Mouse (Mus musculus): ENCODE data around the gene Tmem248.

Gene Tmem248

GRCm38 (mm10) chr5:130216781-130217180, at the start of gene Tmem248:
Gene Tmem248, plus strand, starts transcription at chr5:130217081.
- DNase-seq (ENCODE audit: low read depth), result no peak

GRCm38 (mm10) chr5:130169109-130169508, 47.8 kb upstream of the Tmem248 start:
- DNase-seq (ENCODE audit: low read depth), result no peak

DNA sequence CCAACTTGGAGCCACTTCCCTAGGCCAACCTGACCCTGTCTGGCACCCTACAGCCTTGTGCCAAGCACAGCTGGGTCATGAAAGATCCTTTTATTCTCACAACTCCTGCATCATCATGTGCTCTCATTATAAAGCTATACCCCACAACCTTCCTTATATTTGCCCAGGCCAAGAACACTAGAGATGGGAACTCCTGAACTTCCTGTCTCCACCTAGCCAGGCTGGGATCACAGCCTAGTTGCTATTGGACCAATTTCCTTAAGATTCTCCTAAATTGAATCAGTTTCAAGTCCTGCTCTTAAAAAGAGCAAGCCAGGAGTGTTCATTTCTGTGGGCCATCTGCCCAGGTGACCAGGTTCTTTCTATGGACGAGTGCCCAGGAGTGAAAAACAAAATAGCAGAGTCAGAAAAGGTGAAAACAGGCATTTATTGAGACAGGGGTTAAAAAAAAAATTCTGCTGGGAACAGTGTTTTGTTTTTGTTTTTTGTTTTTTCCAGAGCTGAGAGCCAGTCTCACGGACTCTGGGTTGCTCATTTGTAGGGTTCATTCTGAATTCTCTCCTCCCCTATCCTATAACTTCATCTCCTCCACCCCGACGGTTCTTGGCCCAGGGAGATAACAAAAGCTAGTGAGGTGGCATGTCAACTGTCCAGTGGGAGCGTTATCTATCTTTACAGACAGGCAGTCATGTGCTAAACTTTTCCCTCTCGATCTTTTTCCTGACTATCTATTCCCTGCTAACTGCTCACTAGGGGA, 46.0 kb upstream of the Tmem248 start:
- DNase-seq (ENCODE audit: low read depth), result no peak

GRCm38 (mm10) chr5:130171423-130171954, 45.4 kb upstream of the Tmem248 start, which contains the start of gene Rabgef1:
Gene Rabgef1, plus strand, starts transcription at chr5:130171798.
- peak; percentile 97 for DNase-seq (ENCODE audit: low read depth)

DNA sequence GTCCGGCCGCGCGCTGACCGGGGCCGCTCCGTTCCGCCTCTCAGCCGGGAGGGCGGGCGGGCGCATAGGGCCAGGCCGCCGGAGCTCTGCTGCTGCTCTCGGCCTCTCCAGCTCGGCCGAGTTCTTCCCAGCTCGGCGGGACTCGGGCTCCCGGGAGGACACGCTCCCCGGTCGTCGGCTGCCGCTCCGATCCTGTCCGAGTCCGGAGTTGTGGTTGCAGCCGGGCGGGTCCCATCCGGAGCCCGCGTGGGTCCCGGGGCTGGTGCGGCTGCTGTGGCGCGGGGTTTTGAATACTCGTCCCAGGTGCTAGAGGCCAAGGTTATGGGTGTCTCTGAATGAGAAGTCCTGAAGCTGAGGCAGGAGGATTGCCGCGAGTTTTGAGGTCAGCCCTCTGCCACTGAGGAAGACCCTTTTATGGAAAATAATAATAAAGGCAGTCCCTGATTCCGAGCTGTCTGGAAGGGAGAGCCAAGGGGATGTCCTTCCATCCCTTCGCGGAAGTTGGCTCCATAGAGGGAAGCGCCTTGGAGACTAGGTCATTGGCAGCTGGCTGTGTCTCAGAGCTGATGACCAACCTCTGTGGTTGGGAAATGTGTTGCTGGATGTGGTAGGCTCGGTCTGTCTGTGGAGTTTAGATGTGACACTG, 44.8 kb upstream of the Tmem248 start:
- DNase-seq (ENCODE audit: low read depth), result peak; percentile 86

DNA sequence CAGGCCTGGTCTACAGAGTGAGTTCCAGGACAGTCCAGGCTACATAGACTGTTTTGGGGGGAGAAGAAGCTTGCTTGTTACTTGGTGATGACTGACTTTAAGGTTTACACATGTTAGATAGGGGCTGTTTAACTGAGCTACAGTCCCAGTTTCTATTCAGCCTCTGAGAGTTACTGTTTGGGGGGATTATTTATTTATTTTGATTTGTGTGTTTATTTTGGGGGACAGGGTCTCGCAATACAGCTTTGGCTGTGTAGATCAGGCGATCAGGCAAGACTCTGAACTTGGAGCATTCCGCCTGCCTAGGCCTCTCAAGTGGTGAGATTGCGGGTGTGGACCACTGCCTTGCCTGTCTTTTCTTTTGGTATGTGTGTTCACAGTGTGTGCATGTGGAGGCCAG, 43.9 kb upstream of the Tmem248 start:
- no peak for DNase-seq (ENCODE audit: low read depth)

GRCm38 (mm10) chr5:130177871-130178270, 39.0 kb upstream of the Tmem248 start:
- DNase-seq (ENCODE audit: low read depth), result no peak

- no peak for DNase-seq (ENCODE audit: low read depth)
These were observed 36.5 kb upstream of the Tmem248 start for GRCm38 (mm10) chr5:130180362-130180761.

DNA sequence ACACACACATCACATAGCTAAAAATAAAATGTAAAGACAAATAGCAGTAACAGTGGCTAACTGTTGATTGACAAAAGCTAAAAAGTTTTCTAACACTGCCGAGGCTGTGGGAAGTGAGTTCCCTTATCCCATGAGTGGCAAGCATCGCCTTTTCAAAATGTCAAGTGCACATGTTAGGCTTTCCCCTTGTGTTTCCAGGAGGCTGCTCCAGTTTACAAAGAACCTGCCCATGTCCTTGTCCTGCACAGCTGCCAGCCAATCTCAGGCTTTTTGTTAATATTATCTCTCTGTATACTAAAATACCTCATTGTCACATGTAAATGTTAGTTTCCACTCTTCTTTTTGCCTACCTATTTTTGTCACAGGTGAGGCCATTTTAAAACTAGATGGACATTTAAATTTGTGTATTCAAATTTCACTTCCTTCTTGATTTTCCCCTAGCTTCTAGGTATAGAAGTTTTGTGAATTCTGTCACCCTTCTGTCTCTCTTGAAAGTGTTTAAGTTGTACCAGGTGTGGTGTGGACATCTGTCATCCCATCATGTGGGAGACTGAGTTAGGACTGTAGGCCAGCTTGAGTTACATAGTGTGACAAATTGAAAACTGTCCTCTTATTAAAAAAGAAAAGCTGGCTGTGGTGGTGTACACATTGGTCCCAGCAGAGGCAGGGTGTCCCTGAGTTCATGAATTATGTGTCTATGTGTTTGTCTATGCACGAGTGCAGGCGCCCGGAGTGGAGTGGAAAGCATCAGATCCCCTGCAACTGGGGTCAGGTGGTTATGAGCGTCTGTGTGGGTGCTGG, 34.9 kb upstream of the Tmem248 start:
- DNase-seq (ENCODE audit: low read depth), result no peak

DNA sequence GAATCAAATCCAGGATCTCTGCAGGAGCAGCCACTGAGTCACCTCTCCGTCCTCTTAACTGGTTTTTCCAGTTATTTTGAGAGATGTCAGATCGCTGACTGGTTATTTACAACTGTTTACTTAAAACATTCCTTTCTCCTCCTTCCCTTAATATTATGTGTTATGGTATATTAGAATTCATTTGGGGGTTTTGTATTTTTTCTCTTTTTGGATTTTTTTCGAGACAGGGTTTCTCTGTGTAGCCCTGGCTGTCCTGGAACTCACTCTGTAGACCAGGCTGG, 34.4 kb upstream of the Tmem248 start:
- DNase-seq (ENCODE audit: low read depth), result no peak

GRCm38 (mm10) chr5:130184193-130184856, 32.6 kb upstream of the Tmem248 start:
- DNase-seq (ENCODE audit: low read depth), result no peak

DNA sequence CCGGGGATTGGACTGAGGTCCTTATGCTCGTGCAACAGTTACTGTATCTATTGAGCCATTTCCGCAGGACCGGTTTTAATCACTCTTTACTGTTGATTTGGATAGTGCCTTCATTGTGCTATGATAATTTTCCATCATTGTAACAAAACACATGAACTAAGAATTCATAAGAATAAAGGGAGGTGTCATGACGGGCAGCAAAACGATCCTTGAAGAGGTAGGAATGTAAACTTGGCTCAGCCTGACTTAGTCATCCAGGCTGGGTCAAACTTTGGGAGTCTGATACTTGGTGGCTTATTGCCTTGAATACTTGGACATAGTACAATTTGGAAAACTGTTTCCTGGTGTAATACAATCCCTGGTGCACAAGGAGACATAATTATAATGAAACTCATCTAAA, 31.6 kb upstream of the Tmem248 start:
- no peak for DNase-seq (ENCODE audit: low read depth)

DNA sequence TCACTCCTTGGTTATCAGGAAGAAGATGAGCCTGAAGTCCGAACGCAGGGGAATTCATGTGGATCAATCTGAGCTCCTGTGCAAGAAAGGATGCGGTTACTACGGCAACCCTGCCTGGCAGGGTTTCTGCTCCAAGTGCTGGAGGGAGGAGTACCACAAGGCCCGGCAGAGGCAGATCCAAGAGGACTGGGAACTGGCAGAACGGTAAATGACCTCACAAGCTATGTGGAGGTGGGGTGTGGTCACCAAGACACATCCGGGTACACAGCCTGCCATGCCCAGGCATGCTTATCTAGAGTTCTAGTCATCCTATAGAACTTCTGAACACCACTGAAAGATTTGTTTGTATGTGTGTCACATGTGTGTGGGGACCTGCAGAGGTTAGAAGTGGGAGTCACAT, 29.5 kb upstream of the Tmem248 start:
- DNase-seq (ENCODE audit: low read depth), result no peak

GRCm38 (mm10) chr5:130190909-130191308, 26.0 kb upstream of the Tmem248 start:
- no peak for DNase-seq (ENCODE audit: low read depth)

DNA sequence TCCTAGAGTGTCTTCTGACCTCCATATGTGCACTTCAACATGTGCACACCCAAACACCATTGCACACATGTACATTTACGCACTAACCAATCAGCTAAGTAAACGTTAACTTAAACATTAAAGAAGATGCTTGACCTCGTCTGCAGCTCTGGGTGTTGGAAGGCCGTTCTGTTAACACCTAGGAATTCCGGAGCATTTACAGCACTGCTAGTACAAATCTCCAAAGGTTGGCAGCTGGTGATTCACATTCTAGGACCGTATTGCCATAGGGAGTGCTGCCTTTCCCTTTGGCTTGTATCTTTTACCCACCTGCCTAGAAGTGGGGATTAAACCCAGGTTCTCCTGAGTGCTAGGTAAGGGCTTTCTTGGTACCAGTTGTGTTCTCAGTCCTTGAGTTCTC, 25.0 kb upstream of the Tmem248 start:
- no peak for DNase-seq (ENCODE audit: low read depth)

DNA sequence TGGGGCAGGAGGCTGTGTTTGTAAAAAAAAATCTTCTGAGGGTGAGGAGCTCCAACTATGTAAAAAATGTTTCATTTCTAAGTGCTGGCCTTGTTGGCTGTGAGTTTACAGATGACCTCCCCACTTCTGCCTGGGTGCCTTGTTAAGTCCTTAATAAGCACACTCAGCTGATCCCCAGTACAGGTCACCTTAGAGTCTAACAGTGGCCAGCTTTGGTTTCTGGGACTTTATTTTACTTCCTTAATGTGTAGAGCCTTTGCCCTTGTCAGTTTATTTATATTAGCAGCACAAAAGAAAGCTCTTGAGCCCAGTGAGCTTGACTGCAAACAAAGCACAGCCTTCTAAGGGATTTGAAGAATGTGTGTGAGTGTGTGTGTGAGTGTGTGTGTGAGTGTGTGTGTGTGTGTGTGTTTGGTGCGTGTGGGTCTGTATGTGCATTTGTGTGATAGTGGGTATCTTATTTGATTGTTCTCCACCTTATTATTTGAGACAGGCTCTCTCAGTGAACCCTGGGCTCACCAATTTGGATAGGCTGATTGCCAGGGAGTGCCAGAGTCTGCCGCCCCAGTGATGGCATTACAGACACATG, 24.4 kb upstream of the Tmem248 start:
- DNase-seq (ENCODE audit: low read depth), result no peak

DNA sequence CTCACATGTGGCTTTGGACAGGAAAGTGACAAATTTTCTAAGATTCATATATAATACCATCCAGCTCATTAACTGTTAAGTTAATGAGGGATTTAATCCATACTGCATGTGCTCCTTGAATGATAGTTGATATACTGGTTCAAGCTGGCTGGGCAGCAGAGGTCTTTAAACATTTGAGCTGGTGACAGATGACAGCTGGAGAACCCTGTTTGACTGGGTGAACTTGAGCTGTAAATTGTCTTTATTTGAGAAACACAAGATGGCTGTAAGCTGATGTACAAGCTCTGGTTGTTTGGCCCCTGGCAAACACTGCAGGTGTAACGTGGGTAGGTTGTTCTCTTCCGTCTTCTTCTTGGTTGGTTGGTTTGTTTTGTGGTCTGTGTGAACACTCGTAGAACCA, 23.1 kb upstream of the Tmem248 start:
- no peak for DNase-seq (ENCODE audit: low read depth)

DNA sequence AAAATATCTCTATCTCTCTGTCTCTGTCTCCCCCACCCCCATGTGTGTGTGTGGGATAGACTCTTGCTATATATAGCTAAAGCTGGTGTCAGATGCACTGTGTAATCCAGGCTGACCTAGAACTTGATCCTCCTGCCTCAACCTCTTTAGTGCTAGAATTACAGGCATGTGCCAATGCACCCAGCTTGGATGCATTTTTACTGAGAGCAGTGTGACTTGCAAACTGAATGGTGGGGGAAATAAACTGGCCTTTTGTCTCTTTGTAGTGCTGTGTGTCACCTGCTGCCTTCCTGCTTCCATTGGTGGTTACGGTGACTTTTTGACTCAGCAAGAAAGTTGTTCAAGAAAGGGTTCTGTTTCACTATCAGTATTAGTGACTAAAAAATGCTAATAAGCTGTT, 20.6 kb upstream of the Tmem248 start:
- DNase-seq (ENCODE audit: low read depth), result peak; percentile 53

- no peak for DNase-seq (ENCODE audit: low read depth)
These were observed 19.4 kb upstream of the Tmem248 start for GRCm38 (mm10) chr5:130197454-130197853.

DNA sequence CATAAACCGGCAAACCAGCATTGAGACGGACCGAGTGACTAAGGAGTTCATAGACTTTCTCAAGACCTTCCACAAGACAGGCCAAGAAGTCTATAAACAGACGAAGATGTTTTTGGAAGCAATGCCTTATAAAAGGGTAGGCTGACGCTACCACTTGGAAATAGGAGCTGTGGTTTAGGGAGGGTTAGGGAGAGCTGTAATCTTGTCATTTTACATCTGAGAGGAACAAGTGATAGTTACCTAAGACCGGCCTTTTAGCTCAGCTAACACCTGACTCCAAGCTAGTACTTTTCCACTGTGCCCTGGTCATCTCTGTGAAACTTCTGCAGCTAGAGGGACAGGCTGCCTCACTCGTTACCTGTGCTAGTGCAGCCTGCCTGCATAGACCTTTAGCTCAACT, 18.9 kb upstream of the Tmem248 start:
- DNase-seq (ENCODE audit: low read depth), result no peak

- no peak for DNase-seq (ENCODE audit: low read depth)
These were observed 16.4 kb upstream of the Tmem248 start for GRCm38 (mm10) chr5:130200233-130201029.

All from 416B (cell line).